Mouse (Mus musculus) urinary bladder, postnatal 36 days (tissue): ENCODE results near the gene Mettl7a3.
A peak's percentile ranks its signal among the peaks of the same experiment; 100 is the strongest.
"Not testable (repeated sequence)": the region's sequence is repeated elsewhere in the genome, so short reads cannot be mapped to it uniquely, and the experiment has no call there.

Source experiments
- DNase-seq, 2 experiments: peaks; one replicate each; pipeline ENCODE4 v3.0.0; 2022; ENCODE audit warnings: low spot score in 2 of 2, mixed read lengths in 1 of 2

Mettl7a3 gene

DNA sequence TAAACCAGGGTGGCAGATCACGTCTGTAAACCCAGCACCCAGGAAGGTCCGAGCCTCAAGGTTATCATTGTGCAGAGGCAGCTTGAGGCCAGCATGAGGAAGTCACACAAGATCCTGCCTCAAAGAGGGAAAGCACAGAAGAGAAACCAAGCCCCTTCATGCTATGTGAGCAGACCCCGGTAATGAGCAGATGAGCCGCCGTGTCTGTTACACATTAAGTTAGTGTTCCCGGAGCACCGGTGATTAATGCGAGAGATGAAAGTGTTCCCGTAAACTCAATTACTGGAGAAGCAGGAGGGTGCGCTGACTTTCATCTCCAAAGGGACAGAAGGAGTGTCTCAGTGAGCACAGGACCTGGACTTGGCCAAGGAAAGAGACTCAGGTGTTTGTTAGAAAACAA, 5.4 kb upstream of the Mettl7a3 start:
- not testable (repeated sequence) for DNase-seq

DNA sequence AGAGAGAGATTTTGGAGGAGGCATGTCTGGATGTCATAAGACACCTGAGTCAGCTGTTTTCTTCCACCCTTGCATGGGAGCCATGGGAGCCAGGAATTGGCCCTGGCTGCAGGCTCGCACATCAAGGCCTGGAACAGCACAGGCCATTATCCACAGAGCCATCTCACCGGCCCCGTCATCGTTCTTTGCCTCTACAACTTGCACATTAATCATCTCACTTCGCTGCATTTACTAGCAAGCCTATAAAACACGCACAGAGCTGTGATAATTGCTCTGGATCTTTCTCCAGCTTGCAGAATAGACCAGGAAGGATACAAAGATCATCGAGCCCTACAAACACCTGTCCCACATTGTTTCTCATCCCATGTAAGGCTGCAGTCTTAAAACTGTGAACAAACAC, 4.0 kb upstream of the Mettl7a3 start:
- no peak for DNase-seq

DNA sequence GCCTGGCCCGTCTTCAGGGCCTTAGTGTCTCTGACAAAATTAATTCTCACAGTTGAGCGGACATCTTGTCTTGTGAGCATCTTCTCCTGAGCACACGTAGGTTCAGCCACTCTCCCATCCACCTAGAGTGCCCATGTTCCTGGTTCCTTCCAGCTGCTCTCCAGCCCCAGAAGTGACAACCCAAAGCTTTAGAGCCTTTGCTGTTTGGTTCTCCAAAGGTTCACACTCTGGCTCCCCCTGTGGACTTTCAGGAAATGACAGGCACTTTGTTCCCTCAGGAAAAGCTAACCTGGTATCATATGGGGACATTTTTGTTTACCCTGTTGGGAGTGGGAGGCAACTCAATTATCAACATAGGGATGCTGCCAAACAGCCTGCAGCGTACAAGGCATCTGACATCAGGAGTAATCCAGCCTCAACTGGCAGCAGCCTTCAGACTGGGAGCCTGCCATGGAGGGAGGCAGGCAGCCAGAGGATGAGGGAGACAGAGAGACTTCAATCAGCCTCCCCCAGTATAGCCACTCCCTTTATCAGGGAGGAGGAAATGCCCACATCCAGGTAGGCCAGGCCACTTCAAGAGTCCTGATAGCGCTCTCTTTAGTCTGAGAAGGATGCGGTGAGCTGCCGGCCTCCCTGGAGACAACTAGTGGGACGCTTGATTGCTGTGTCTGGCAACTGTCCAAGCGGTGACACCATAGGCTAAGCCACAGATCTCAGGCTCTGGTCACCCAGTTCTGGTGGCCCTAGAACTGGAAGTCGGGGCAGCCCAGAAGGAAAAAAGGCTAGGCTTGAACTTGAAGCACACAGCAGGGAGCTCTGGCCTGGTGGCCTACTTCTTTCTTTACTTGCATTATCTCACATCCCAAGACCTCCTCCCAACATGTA, 2.4 kb upstream of the Mettl7a3 start:
- not testable (repeated sequence) for DNase-seq

DNA sequence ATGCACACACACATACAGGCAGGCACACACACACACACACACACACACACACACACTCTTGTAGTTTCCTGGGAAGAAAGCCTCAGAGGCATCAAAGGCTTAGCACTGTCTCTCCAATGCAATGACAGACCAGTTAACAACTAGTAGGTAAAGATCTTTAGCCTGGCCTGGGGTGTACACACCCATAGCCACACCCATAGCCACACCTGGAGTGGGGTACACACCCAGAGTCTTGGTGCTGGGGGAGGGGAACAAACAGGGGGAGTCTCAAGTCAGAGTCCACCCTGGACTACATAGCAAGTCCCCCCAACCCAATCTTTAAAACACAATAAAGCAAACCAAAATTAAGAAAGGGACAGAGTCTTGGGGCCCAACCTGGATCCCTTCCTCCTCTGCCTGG, 2.6 kb downstream of the Mettl7a3 start:
- DNase-seq, result not testable (repeated sequence)

DNA sequence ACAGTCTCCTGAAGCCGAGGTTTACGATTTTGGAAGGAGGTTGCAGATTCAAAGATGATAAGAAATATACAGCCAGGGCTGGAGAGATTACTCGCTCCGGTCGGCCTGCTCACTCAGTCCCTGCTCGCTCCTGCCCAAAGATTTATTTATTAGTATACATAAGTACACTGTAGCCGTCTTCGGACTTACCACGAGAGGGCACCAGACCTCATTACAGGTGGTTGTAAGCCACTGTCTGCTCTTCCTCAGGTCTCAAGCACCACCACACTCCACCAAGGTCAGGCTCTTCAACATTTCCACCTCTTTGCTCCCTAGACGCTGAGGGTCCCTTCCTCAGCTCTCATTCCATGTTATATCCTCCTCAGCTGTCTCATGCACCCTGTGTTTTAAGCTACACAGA, 3.1 kb downstream of the Mettl7a3 start:
- DNase-seq, result peak; percentile 49 to 62

DNA sequence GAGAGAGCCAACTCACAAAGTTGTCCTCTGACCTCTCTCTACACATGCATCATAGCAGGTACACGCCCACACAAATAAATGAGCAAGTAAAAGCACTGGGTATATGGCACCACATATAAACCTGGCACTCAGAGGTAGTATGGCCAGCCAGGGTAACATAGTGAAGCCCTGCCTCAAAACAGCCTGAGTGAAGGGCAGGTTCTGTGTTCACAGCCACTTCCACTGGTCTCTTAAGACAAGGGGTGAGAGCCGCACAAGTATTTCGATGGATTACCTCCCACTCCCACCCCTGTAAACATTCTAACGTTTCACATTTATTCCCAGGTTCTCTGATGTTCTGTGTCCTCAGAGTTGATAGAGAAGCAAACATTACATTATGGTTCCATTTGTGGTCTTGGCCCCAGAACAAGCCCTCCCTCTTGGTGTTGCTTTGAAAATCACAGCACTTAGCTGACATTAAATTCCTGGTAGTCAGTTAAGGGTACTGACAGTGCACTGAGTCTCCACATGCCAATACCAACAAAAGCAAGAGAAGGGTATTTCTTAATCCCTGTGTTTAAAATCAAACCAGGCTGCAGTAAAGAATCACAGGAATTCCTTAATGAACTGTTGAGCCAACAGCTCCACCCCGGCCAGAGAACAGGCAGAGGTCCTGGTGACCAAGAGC, 6.7 kb downstream of the Mettl7a3 start:
- not testable (repeated sequence) for DNase-seq

DNA sequence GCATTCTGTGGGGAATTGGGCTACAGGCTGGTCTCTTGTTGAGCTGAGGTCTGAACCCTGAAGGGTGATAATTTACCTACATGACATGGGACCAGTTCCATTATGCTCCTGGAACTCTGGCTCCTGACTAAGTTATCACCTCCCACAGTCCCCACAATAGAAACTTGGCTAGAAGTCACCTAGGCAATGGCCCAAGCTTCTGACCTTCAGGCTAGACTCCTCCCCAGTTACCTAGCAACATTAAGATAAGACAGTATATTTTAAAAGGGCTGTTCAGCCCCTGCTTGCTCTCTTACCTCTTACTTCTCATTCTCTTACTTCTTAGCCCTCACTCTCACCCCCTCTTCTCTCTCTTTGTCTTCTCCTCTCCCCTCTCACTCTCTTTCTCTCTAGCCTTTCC, 10.8 kb downstream of the Mettl7a3 start:
- DNase-seq, result no peak

DNA sequence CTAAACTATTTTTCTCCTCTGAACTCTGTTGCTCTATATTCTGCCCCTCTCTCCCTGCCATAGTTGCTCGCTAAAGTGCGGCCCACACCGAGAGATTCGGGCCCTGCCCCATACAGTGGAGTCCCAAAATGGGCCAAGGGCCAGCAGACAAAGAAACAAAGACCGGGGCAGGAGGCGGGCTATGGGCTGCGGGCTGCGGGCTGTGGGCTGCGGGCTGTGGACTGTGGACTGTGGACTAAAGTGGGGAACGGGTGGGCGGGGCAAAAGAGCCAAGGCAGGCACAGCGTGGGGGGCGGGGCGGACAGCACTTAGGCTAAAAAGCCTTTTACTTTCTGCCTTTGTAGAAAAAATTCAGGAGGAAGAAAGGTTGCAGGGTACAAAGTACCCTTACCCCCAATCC, 12.0 kb downstream of the Mettl7a3 start:
- no peak for DNase-seq

DNA sequence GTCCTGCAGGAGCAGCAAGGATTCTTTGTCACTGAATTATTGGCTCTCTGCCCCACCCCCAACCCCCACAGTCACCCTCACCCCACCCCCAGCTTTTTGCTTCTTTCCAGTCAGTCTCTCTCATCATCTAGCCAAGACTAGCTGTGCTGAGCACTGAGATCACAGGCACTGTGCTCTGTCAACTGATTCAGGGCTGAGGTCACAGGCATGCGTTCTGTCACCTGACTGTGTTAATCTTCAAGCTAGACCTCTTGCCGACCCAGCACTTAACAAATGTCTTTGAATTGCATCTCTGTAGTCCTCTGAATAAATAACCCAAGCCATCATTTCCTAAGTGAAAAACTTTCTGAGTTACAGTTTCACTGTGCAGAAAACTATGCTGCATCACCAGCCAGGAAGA, 14.8 kb downstream of the Mettl7a3 start:
- no peak for DNase-seq

DNA sequence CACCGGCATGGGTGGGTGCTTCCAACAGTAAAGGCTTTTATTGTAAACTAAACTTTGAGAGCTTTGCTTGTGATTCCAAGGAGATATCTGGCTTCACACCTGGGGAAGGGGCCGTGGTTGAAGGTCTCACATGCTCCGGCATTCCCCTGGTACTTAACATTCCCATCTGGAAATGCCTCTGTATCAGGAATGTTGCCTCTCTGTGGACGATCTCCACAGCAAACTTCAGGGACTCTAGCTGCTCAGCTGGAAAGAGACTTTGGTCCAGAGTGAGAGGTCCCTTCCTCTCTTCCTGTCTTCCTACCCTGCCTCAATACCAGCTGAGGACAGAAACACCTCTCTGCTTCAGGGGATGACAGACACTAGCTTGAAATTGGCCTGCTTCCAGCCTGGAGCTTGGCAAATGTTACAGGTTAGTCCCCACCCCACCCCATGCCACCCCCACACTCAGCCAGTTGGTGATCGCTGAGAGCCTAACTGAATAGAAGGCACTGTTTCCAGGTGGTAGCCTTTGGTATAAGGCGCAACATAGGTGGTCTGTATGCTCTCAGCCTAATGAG, 16.9 kb downstream of the Mettl7a3 start:
- no peak for DNase-seq

DNA sequence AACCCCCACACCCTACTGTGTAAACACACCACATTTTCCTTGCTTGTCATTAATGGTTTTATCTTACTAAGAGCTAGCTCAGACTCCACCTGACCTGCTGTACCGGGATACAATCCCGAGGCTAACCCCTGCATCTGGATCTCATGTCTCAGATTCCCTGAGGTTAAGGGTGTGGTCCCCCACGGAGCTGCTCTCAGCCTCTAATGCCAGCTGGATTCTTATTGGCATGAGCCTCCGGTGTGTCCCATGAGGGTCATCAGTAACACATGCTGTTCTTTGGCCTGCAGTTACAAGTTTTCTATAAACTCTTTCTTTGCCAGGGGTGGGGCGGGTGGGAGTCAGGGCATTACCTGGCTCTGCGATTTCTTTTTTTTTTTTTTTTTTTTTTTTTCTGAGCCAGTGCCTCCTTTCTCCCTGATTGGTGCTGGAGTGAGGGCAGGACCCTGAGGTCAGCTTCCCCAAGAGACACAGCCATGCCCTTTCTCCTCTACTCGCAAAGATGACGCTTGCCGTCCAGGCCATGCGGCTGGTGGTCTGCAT, 18.1 kb downstream of the Mettl7a3 start, which contains the start of the genes Methig1 and Mettl7a2:
Gene Methig1, plus strand, starts transcription at position 439 of the 540 bp plus-strand sequence.
Gene Mettl7a2, plus strand, starts transcription at position 490 of the 540 bp plus-strand sequence.
- DNase-seq, result no peak

DNA sequence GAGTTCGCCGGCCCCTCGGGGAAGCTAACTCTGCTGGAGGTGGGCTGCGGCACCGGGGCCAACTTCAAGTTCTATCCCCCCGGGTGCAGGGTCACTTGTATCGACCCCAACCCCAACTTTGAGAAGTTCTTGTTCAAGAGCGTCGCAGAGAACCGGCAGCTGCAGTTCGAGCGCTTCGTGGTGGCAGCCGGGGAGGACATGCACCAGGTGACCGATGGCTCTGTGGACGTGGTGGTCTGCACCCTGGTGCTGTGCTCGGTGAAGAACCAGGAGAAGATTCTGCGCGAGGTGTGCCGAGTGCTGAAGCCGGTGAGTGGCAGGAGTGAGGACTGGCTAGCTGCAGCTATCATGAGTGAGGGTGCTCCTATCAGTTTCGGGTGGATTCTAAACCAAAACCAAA, 18.7 kb downstream of the Mettl7a3 start:
- DNase-seq, result not testable (repeated sequence)

DNA sequence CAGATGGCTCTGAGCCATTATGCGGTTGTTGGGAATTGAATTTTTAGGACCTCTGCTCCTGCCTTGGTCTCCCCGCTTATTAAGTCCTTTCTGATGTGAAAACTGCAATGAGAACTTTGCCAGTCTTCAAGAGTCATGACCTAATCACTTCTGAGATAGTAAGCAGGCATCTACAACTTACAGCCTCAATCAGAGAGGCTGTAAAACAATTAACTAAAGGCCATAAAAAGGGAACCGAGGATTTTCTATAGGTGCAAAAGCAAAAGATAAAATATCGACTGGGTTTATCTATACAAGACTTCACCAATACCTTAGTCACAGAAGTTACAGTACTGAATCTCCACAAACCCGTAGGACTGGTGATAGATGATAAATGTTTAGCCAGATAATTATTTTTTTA, 21.1 kb downstream of the Mettl7a3 start:
- DNase-seq, result no peak

DNA sequence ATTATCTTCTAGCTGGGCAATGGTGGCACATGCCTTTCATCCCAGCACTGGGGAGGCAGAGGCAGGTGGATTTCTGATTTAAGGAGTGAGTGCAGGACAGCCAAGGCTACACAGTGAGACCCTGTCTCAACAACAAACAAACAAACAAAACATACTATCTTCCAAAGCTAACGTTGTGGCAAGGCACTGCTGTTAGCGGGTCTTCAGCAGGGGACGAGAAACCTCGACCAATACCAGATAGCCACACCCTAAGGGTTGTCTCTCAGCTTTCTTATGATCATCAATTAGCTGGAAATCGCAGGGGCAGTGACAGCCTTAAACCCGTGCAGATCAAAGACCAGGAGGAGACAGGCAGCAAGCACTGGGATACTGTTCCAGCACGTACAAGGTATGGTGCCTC, 29.5 kb downstream of the Mettl7a3 start, which contains the start of gene Higd1c:
Gene Higd1c, plus strand, starts transcription at position 301 of the 400 bp plus-strand sequence.
- no peak for DNase-seq

DNA sequence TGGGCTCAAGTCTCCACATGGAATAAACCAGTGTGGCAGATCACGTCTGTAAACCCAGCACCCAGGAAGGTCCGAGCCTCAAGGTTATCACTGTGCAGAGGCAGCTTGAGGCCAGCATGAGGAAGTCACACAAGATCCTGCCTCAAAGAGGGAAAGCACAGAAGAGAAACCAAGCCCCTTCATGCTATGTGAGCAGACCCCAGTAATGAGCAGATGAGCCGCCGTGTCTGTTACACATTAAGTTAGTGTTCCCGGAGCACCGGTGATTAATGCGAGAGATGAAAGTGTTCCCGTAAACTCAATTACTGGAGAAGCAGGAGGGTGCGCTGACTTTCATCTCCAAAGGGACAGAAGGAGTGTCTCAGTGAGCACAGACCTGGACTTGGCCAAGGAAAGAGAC, 31.2 kb downstream of the Mettl7a3 start:
- DNase-seq, result not testable (repeated sequence)

DNA sequence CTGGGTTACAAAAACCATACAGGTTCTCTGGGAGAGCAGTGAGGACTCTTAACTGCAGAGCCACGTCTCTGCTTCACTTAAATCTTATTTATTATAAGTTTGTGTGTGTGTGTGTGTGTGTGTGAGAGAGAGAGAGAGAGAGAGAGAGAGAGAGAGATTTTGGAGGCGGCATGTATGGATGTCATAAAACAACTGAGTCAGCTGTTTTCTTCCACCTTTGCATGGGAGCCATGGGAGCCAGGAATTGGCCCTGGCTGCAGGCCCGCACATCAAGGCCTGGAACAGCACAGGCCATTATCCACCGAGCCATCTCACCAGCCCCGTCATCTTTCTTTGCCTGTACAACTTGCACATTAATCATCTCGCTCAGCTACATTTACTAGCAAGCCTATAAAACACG, 32.4 kb downstream of the Mettl7a3 start:
- no peak for DNase-seq

DNA sequence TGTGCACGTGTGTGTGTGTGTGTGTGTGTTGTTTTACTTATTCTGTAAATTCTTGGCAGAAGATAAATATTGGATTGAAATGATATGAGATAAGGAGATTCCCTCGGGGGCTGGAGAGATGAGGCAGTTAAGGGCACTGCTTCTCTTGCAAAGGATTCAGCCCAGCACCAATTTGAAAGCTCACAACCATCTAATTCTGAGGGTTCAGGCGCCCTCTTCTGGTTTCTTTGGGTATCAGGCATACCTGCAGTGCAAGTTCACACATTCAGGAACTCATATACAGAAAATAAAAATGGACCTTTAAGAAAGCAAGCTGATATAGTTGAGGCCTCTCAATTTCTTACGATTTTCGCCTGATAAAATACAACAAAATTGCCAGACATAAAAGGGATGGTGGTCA, 40.3 kb downstream of the Mettl7a3 start:
- peak; percentile 47 to 55 for DNase-seq

DNA sequence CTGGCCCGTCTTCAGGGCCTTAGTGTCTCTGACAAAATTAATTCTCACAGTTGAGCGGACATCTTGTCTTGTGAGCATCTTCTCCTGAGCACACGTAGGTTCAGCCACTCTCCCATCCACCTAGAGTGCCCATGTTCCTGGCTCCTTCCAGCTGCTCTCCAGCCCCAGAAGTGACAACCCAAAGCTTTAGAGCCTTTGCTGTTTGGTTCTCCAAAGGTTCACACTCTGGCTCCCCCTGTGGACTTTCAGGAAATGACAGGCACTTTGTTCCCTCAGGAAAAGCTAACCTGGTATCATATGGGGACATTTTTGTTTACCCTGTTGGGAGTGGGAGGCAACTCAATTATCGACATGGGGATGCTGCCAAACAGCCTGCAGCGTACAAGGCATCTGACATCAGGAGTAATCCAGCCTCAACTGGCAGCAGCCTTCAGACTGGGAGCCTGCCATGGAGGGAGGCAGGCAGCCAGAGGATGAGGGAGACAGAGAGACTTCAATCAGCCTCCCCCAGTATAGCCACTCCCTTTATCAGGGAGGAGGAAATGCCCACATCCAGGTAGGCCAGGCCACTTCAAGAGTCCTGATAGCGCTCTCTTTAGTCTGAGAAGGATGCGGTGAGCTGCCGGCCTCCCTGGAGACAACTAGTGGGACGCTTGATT, 43.2 kb downstream of the Mettl7a3 start:
- DNase-seq, result not testable (repeated sequence)

DNA sequence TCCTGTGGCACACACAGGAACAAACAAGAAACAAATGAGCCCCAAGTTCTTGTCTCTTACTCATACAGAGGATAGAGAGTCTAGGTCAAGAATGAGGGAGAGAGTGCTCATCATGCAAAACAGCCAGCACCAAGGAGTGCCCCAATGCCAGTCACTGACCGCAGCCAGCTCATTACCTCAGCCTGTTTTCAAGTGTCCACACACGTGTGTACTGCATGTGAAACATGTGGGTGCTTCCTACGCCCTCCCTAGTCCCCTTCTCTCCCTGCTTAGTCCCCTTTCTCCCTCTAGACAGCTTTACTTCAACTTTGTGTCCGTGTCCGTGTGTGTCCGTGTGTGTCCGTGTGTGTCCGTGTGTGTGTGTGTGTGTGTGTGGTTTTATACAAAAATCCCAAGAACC, 44.9 kb downstream of the Mettl7a3 start:
- no peak for DNase-seq

DNA sequence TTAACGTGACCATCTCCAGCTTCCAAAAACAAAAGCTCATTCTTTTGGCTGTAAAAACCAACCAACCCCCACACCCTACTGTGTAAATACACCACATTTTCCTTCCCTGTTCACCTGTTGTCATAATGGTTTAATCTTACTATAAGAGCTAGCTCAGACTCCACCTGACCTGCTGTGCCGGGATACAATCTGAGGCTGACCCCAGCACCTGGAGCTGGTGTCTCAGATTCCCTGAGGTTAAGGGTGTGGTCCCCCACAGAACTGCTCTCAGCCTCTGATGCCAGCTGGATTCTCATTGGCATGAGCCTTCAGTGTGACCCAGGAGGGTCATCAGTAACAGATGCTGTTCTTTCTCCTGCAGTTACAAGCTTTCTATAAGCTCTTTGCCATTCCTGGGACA, 45.4 kb downstream of the Mettl7a3 start:
- DNase-seq, result no peak

DNA sequence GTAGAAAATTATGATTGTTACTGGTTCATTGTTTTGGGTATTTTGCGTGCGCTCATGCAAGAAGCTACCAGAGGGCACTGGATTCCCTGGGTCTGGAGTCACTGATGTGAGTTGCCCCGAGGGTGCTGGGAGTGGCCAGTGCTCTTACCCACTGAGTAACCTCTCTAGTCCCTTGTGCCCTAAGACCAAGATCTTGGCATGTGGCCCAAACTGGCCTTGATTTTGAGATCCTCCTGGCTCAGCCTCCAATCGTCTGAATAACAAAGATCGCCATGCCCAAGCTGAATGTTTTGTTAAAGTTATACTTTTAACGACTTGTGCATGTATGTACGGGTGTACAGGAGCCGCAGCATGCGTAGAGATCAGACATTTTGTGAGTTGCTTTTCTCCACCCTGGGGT, 51.0 kb downstream of the Mettl7a3 start:
- no peak for DNase-seq
